Mouse (Mus musculus): ENCODE data around the gene Clic1. TPM values are rescaled to one million over a fixed set of nuclear protein-coding genes. Genes with fewer than 3 reads are reported as not detected.

The Clic1 gene
- polyA plus RNA-seq, 1 experiment from 2014 or later: 312 TPM

DNA sequence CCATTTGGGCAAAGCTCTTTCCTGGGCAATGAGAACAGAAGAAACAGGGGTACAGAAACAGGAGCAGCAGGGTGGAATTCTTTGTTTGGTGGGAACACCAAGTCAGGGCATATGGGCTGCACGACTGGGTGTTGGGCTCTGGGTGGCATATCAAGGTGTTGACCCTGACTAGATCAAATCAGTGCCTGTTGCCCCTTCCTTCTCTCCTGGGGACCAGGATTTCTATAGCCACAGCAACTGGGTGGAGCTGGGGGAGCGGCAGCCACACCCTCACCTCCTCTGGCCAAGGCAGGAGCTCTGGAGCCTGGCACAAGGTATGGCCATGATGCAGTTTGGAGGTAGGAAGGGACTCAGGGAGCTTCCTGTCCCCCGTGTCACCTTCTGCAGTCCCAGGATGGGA, 31.6 kb upstream of the Clic1 start:
- no peak for TF ChIP-seq CTCF (IDR thresholded peaks at IDR 0.05; ENCODE audit: low read depth)
- Histone ChIP-seq H3K27me3 (replicated peaks; ENCODE audit: control insufficient read depth, insufficient read depth, low read length) (no peaks in the 10 kb centered on the region), H3K36me3 (ENCODE audit: control insufficient read depth, insufficient read depth) (peaks cover 32% of the 10 kb centered on the region), H3K4me2 (replicated peaks; ENCODE audit: low read depth) (no peak overlapping the region), H3K4me3 (ENCODE audit: low read depth, low read length) (no peak overlapping the region), H3K9me3 (ENCODE audit: control insufficient read depth) (no peaks in the 10 kb centered on the region), H3K27ac (ENCODE audit: low read depth, low read length) (no peak overlapping the region), H3K4me1 (replicated peaks; ENCODE audit: control insufficient read depth, insufficient read depth, low read length) (peaks cover 6% of the 10 kb centered on the region), H3K9ac (ENCODE audit: low read depth, low read length) (no peak overlapping the region)
- WGBS: 68% methylated on average over 3 of the region's 3 CpGs
- ATAC-seq: no peak

- Histone ChIP-seq H3K27ac (ENCODE audit: low read depth, low read length) (no peak overlapping the region), H3K36me3 (ENCODE audit: control insufficient read depth, insufficient read depth) (peaks cover 15% of the 10 kb centered on the region), H3K9ac (ENCODE audit: low read depth, low read length) (no peak overlapping the region), H3K4me3 (ENCODE audit: low read depth, low read length) (no peak overlapping the region), H3K4me2 (replicated peaks; ENCODE audit: low read depth) (no peak overlapping the region), H3K4me1 (replicated peaks; ENCODE audit: control insufficient read depth, insufficient read depth, low read length) (peaks cover 6% of the 10 kb centered on the region), H3K27me3 (replicated peaks; ENCODE audit: control insufficient read depth, insufficient read depth, low read length) (no peaks in the 10 kb centered on the region), H3K9me3 (ENCODE audit: control insufficient read depth) (no peaks in the 10 kb centered on the region)
- TF ChIP-seq CTCF (IDR thresholded peaks at IDR 0.05; ENCODE audit: low read depth): no peak
- ATAC-seq: no peak
- WGBS: 87% methylated on average over 11 of the region's 11 CpGs
Observed at GRCm38 (mm10) chr17:35019894-35020293, 29.9 kb upstream of the Clic1 start.

DNA sequence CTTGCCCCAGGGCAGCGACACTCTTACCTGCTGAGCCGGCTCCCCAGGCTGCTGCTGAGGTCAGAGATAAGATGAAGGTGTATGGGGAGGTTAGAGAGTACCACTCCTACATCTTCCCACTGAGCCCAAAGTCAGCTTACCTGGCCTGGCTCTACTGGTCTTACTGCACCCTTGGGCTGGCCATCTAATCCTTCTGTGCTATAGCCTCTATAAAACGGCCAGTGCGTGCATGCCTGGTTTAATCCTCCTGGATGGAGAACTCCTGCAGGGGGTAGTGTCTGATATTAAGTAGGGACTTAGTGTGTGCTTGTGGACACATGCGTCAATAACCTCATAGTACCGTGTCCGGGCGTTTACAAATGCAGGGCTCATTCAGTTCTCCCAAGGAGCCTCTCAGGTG, 29.2 kb upstream of the Clic1 start:
- 77% methylated on average over 8 of the region's 8 CpGs for WGBS
- no peak for ATAC-seq

DNA sequence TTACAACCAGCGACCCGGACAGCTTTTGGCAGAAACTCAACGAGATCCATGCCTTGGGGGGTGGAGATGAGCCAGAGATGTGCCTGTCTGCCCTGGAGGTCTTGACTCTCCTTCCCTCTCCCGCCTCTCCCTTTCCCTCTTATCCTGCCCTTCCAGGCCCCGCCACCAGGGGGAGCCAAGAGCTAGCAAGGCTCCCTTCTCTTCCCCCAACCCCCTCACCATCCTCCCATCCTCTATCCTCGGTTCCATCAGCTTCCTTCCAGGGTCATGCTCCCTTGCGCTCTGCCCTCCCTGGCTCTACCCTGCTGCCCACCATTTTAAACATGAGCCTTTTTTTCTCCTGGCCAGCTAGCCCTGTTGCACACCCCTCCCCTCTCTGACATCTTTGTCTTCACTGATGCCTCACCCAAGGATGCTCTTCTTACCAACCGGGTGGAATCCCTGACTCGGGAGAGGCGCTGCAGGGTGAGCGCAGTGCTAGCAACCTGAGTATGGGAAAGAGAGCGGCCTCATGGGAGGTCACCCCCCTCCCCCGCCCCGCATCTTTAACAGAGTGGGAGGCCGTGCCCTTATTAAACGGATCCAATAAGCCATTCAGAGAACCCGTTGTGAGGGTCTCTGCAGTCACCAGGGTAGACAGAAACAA, 28.5 kb upstream of the Clic1 start:
- 14% methylated on average over 17 of the region's 17 CpGs for WGBS
- H3K36me3 ChIP-seq (ENCODE audit: control insufficient read depth, insufficient read depth): peaks cover 1% of the 10 kb centered on the region; the same call in 1 of the 2 replicates
- no peak overlapping the region for H3K4me3 ChIP-seq (ENCODE audit: low read depth, low read length)
- H3K4me1 ChIP-seq (replicated peaks; ENCODE audit: control insufficient read depth, insufficient read depth, low read length): peaks cover 6% of the 10 kb centered on the region
- peak overlapping the region; percentile 14; the same call in 1 of the 2 replicates for H3K4me2 ChIP-seq (replicated peaks; ENCODE audit: low read depth)
- peak; percentile 99 for TF ChIP-seq CTCF (IDR thresholded peaks at IDR 0.05; ENCODE audit: low read depth)
- no peak overlapping the region for H3K27ac ChIP-seq (ENCODE audit: low read depth, low read length)
- no peaks in the 10 kb centered on the region for H3K27me3 ChIP-seq (replicated peaks; ENCODE audit: control insufficient read depth, insufficient read depth, low read length)
- H3K9me3 ChIP-seq (ENCODE audit: control insufficient read depth): no peaks in the 10 kb centered on the region
- no peak for ATAC-seq
- no peak overlapping the region for H3K9ac ChIP-seq (ENCODE audit: low read depth, low read length)

More for the DNA sequence above, 29.2 kb upstream of the Clic1 start:
- Histone ChIP-seq H3K27me3 (replicated peaks; ENCODE audit: control insufficient read depth, insufficient read depth, low read length) (no peaks in the 10 kb centered on the region), H3K4me1 (replicated peaks; ENCODE audit: control insufficient read depth, insufficient read depth, low read length) (peaks cover 6% of the 10 kb centered on the region), H3K27ac (ENCODE audit: low read depth, low read length) (no peak overlapping the region), H3K9me3 (ENCODE audit: control insufficient read depth) (no peaks in the 10 kb centered on the region), H3K4me2 (replicated peaks; ENCODE audit: low read depth) (no peak overlapping the region), H3K36me3 (ENCODE audit: control insufficient read depth, insufficient read depth) (peaks cover 9% of the 10 kb centered on the region), H3K4me3 (ENCODE audit: low read depth, low read length) (no peak overlapping the region), H3K9ac (ENCODE audit: low read depth, low read length) (no peak overlapping the region)
- no peak for TF ChIP-seq CTCF (IDR thresholded peaks at IDR 0.05; ENCODE audit: low read depth)

DNA sequence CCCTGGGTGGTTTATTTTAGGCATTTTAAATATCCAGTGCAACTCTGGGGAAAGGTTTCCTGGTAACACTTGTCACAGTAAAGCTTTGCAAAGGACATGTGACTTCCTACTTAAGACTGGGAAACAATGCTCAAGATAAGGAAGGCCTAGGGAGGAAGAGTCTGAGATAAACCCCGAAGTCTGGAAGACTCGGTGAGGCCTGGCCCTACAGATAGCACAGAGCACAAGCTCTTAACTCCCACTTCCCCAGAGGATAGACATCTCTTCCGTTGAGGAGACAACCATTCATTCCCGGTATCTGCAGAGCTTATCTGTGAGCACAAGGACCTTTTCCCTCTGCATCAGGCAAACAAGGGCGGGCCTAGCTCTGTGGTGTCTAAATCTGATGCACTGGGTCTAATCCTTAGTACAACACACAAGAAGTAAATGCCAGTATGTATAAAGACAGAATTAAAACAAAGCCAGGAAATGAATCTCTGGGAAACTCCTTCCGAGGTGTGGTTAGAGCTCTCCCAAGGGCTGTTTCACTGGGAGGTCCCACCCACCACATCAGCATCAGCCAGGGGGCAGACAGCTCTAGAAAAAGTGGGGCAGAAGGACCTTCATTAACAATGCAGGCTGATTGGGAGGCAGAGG, 27.8 kb upstream of the Clic1 start:
- 0 out of 2 replicates have a peak, but pooled peaks have one; percentile 16 for TF ChIP-seq CTCF (IDR thresholded peaks at IDR 0.05; ENCODE audit: low read depth)
- WGBS: 25% methylated on average over 6 of the region's 6 CpGs

GRCm38 (mm10) chr17:35022541-35023060, 27.2 kb upstream of the Clic1 start:
- H3K9me3 ChIP-seq (ENCODE audit: control insufficient read depth): no peaks in the 10 kb centered on the region
- H3K4me3 ChIP-seq (ENCODE audit: low read depth, low read length): no peak overlapping the region
- H3K4me1 ChIP-seq (replicated peaks; ENCODE audit: control insufficient read depth, insufficient read depth, low read length): no peaks in the 10 kb centered on the region; the same call in 1 of the 2 replicates
- H3K9ac ChIP-seq (ENCODE audit: low read depth, low read length): no peak overlapping the region
- no peaks in the 10 kb centered on the region for H3K27me3 ChIP-seq (replicated peaks; ENCODE audit: control insufficient read depth, insufficient read depth, low read length)
- no peak for ATAC-seq
- no peak for TF ChIP-seq CTCF (IDR thresholded peaks at IDR 0.05; ENCODE audit: low read depth)
- 95% methylated on average over 8 of the region's 8 CpGs for WGBS
- H3K4me2 ChIP-seq (replicated peaks; ENCODE audit: low read depth): no peak overlapping the region
- H3K27ac ChIP-seq (ENCODE audit: low read depth, low read length): no peak overlapping the region
- H3K36me3 ChIP-seq (ENCODE audit: control insufficient read depth, insufficient read depth): no peaks in the 10 kb centered on the region

More for the DNA sequence above, 27.8 kb upstream of the Clic1 start:
- no peaks in the 10 kb centered on the region; the same call in 1 of the 2 replicates for H3K4me1 ChIP-seq (replicated peaks; ENCODE audit: control insufficient read depth, insufficient read depth, low read length)
- H3K4me3 ChIP-seq (ENCODE audit: low read depth, low read length): no peak overlapping the region
- H3K4me2 ChIP-seq (replicated peaks; ENCODE audit: low read depth): no peak overlapping the region
- no peak for ATAC-seq
- H3K9ac ChIP-seq (ENCODE audit: low read depth, low read length): no peak overlapping the region
- no peaks in the 10 kb centered on the region for H3K36me3 ChIP-seq (ENCODE audit: control insufficient read depth, insufficient read depth)
- H3K9me3 ChIP-seq (ENCODE audit: control insufficient read depth): no peaks in the 10 kb centered on the region
- H3K27ac ChIP-seq (ENCODE audit: low read depth, low read length): no peak overlapping the region
- no peaks in the 10 kb centered on the region for H3K27me3 ChIP-seq (replicated peaks; ENCODE audit: control insufficient read depth, insufficient read depth, low read length)
